Mouse (Mus musculus): ENCODE data around the gene Zbtb21. TPM values are rescaled to one million over a fixed set of nuclear protein-coding genes. Genes with fewer than 3 reads are reported as not detected.

The Zbtb21 gene
- 7.7 and 10.9 TPM in 2 replicates for polyA plus RNA-seq (2012; rRNA removed; ENCODE audit: low replicate concordance)

DNA sequence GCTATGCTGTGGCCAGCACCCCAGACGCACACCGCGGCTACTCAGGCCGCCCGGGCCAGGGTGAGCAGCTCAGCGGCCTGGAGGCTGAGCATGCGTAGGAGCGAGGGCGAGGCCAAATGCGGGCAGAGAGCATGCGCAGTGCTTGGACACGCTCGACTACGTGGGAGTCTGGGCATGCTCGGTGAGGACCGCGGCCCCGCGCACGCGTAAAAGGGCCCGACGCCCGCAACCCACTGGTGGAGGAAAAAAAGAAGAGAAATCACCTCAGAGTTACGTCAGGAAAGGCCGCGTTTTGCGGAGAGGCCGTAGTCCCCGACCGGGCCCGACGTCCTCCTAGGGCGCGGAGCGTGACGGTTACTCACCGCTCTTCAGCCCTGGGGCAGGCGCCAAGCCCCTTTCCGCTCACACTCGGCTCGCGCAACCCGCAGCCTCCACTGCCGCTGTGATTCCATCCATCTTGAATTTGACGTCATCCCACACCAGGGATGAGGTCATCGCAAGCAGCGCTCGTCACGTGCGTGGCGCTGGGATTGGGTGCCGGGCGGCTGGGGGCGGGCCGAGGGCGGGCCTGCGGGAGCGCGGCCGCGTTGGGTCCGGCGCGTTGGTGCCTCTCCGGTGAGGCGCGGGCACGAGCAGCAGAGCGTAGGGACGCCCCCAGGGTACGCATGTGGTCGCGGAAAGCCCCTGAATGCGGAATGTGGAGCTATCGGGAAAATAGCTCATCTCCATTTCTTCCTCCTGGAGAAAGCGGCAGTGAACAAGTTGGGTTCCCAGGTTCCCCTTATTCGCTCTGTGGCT lies at the start of gene Zbtb21, which contains the start of gene C2cd2:
Gene Zbtb21 (minus strand): TSS at position 472 of the 798 bp plus-strand sequence.
Gene C2cd2 (minus strand): TSS at position 448 of the 798 bp plus-strand sequence.

DNA sequence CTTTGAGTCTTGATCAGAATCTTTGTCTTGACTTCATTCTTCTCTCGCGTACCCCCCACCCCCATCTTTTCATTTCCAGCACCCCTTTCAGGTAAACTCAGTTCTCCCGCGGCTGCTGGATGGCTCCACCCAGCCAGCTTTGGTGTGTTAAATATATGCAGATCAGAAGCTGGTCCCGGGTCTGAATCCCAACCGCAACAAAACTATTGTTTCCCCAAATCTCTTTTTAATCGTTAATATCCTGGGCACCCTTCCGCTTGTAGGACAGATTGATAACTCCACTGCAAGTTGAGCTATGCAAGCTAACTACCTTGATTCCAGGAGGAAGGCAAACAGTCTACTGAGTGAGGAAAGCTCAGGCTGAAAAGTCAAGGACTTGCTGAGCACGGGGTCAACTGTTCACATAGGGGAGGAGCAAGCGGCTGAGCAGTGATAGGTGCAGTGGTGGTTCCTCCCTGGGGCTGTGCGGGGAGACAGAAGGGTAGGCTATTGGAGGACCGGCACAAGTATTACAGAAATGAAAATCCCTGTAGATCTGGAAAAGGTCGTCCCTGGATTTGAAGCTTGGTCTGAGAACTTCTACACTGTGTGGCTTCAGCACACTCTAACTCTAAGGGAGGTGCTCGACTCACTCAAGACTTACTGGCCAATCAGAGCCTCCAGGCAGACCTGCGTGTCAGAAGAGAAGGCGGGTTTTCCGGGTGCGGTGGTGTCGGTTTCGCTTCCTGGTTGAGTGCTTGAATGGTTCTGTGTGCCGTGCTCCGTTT lies 34.4 kb upstream of the Zbtb21 start, which contains the start of gene B230307C23Rik:
Gene B230307C23Rik (plus strand): TSS at position 700 of the 767 bp plus-strand sequence.

Other genes with a start within 250 kb of the Zbtb21 start
- 10.3 and 13.6 TPM in 2 replicates for gene Ripk4, start 198.8 kb downstream of the Zbtb21 start, polyA plus RNA-seq (2012; rRNA removed; ENCODE audit: low replicate concordance)
- gene Prdm15, start 110.8 kb downstream of the Zbtb21 start, polyA plus RNA-seq (2012; rRNA removed; ENCODE audit: low replicate concordance): 2.5 and 4.6 TPM in 2 replicates
- gene C2cd2, start within 50 bp of the Zbtb21 start, polyA plus RNA-seq (2012; rRNA removed; ENCODE audit: low replicate concordance): 11.3 and 26.2 TPM in 2 replicates
- 3.1 and 3.3 TPM in 2 replicates for gene B230307C23Rik, start 34.7 kb upstream of the Zbtb21 start, polyA plus RNA-seq (2012; rRNA removed; ENCODE audit: low replicate concordance)
- gene A630089N07Rik, start 119.8 kb upstream of the Zbtb21 start, polyA plus RNA-seq (2012; rRNA removed; ENCODE audit: low replicate concordance): not detected in 2 replicates